Mouse (Mus musculus): ENCODE measurements around the gene Vac14. TPM values are rescaled to one million over a fixed set of nuclear protein-coding genes. Genes with fewer than 3 reads are reported as not detected.

Gene Vac14
- polyA plus RNA-seq, 1 experiment: 31.6 TPM

DNA sequence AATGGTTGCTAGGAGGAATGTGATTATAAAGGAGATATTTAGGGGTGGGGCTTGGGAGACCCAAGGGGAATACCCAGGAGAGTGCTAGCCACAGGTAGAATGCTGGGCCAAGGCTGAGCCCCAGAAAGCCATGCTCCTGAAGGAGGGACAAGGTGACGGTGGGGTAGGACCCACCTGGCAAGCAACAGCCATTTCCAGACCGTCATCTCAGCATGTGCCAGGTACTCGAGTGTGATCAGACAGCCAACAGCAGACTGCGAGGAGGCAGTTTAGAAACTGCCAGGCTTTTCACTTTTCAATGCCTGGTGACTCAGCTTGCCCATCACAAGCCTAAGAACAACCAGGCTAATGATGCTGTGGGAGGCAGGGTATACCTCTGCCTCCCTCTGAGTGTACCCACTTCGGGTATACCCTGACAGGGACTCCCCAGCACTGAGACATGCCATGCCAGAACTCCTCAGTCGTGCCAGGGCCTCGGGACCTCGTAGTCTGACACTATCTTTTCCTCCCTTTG is 113.0 kb downstream of the Vac14 start:
- Histone ChIP-seq H3K27me3 (ENCODE audit: control insufficient read depth, insufficient read depth, low read length, poor library complexity, severe bottlenecking) (no peaks in the 10 kb centered on the region), H3K9ac (ENCODE audit: low read depth, poor library complexity, severe bottlenecking) (no peak overlapping the region), H3K36me3 (ENCODE audit: control insufficient read depth, insufficient read depth, low read length, poor library complexity, severe bottlenecking) (no peaks in the 10 kb centered on the region), H3K9me3 (replicated peaks; ENCODE audit: control insufficient read depth, insufficient read depth, low read length, poor library complexity, severe bottlenecking) (no peaks in the 10 kb centered on the region), H3K27ac (ENCODE audit: insufficient read depth, low read length) (no peak overlapping the region), H3K4me1 (ENCODE audit: control insufficient read depth, insufficient read depth, low read length) (no peaks in the 10 kb centered on the region), H3K4me3 (ENCODE audit: low read depth, low read length) (no peak overlapping the region)
- TF ChIP-seq POLR2A (IDR thresholded peaks at IDR 0.05; ENCODE audit: insufficient read depth, low read length) (no peak), EP300 (IDR thresholded peaks at IDR 0.05; ENCODE audit: insufficient read depth, low read depth, low read length) (no peak), CTCF (IDR thresholded peaks at IDR 0.05; ENCODE audit: low read depth, low read length) (no peak)

DNA sequence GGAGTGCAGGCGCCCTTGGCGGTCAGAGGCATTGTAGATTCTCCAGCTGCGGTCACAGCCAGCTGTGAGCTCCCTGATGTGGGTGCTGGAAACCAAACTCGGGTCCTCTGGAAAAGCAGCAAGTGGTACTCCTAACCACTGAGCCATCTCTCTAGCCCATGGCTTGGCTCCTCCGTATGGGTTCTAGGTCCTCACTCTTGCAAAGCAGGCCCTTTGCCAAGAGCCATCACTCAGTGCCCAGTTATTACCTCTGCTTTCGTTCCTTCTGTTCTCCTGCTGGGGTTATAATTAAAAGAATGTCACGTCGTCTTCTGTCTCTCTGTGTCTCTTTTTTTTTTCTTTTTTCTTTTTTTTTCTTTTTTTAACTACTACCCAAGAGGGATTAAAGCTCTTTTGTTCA is 114.7 kb downstream of the Vac14 start:
- TF ChIP-seq EP300 (IDR thresholded peaks at IDR 0.05; ENCODE audit: insufficient read depth, low read depth, low read length) (no peak), CTCF (IDR thresholded peaks at IDR 0.05; ENCODE audit: low read depth, low read length) (no peak), POLR2A (IDR thresholded peaks at IDR 0.05; ENCODE audit: insufficient read depth, low read length) (no peak)
- Histone ChIP-seq H3K27me3 (ENCODE audit: control insufficient read depth, insufficient read depth, low read length, poor library complexity, severe bottlenecking) (no peaks in the 10 kb centered on the region), H3K9me3 (replicated peaks; ENCODE audit: control insufficient read depth, insufficient read depth, low read length, poor library complexity, severe bottlenecking) (no peaks in the 10 kb centered on the region), H3K36me3 (ENCODE audit: control insufficient read depth, insufficient read depth, low read length, poor library complexity, severe bottlenecking) (no peaks in the 10 kb centered on the region), H3K9ac (ENCODE audit: low read depth, poor library complexity, severe bottlenecking) (no peak overlapping the region), H3K4me3 (ENCODE audit: low read depth, low read length) (no peak overlapping the region), H3K4me1 (ENCODE audit: control insufficient read depth, insufficient read depth, low read length) (no peaks in the 10 kb centered on the region), H3K27ac (ENCODE audit: insufficient read depth, low read length) (no peak overlapping the region)

GRCm38 (mm10) chr8:110738591-110739195 is 120.3 kb downstream of the Vac14 start:
- no peaks in the 10 kb centered on the region for H3K36me3 ChIP-seq (ENCODE audit: control insufficient read depth, insufficient read depth, low read length, poor library complexity, severe bottlenecking)
- TF ChIP-seq CTCF (IDR thresholded peaks at IDR 0.05; ENCODE audit: low read depth, low read length) (no peak), EP300 (IDR thresholded peaks at IDR 0.05; ENCODE audit: insufficient read depth, low read depth, low read length) (no peak), POLR2A (IDR thresholded peaks at IDR 0.05; ENCODE audit: insufficient read depth, low read length) (no peak)
- H3K9me3 ChIP-seq (replicated peaks; ENCODE audit: control insufficient read depth, insufficient read depth, low read length, poor library complexity, severe bottlenecking): no peaks in the 10 kb centered on the region
- no peaks in the 10 kb centered on the region for H3K4me1 ChIP-seq (ENCODE audit: control insufficient read depth, insufficient read depth, low read length)
- no peaks in the 10 kb centered on the region for H3K27me3 ChIP-seq (ENCODE audit: control insufficient read depth, insufficient read depth, low read length, poor library complexity, severe bottlenecking)
- H3K4me3 ChIP-seq (ENCODE audit: low read depth, low read length): peak overlapping the region; percentile 17
- no peak overlapping the region for H3K9ac ChIP-seq (ENCODE audit: low read depth, poor library complexity, severe bottlenecking)
- H3K27ac ChIP-seq (ENCODE audit: insufficient read depth, low read length): no peak overlapping the region

DNA sequence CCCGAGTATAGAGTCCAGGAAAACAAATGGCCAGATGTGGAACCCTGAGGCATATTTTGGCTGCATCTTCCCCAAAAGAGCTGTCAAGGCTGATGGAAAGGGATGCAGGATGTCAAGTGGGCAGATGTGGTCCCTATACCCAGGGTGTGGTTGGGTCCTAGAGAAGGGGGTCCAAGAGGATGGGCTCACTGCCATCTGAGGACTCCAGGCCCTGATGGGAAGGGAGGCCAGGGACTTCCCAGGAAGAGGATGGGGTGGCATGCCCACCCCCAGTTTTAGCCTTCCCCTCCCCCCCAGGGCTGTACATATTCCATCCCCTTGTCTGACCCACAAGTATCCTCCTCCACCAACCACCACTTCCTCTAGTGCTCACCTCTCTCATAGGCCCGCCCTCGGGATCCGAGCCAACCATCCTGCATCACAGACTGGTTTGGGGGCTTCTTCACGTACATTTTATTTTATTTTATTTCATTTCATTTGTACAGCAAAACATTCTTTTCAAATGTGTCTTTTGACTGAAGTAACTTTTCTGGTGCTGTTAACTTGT is 122.3 kb downstream of the Vac14 start:
- Histone ChIP-seq H3K4me1 (ENCODE audit: control insufficient read depth, insufficient read depth, low read length) (no peaks in the 10 kb centered on the region), H3K9ac (ENCODE audit: low read depth, poor library complexity, severe bottlenecking) (no peak overlapping the region), H3K27ac (ENCODE audit: insufficient read depth, low read length) (no peak overlapping the region), H3K36me3 (ENCODE audit: control insufficient read depth, insufficient read depth, low read length, poor library complexity, severe bottlenecking) (no peaks in the 10 kb centered on the region), H3K9me3 (replicated peaks; ENCODE audit: control insufficient read depth, insufficient read depth, low read length, poor library complexity, severe bottlenecking) (no peaks in the 10 kb centered on the region), H3K4me3 (ENCODE audit: low read depth, low read length) (no peak overlapping the region), H3K27me3 (ENCODE audit: control insufficient read depth, insufficient read depth, low read length, poor library complexity, severe bottlenecking) (no peaks in the 10 kb centered on the region)
- TF ChIP-seq POLR2A (IDR thresholded peaks at IDR 0.05; ENCODE audit: insufficient read depth, low read length): no peak
- no peak for TF ChIP-seq EP300 (IDR thresholded peaks at IDR 0.05; ENCODE audit: insufficient read depth, low read depth, low read length)
- TF ChIP-seq CTCF (IDR thresholded peaks at IDR 0.05; ENCODE audit: low read depth, low read length): no peak

- no peak overlapping the region for H3K4me3 ChIP-seq (ENCODE audit: low read depth, low read length)
- no peak overlapping the region for H3K9ac ChIP-seq (ENCODE audit: low read depth, poor library complexity, severe bottlenecking)
- no peaks in the 10 kb centered on the region for H3K36me3 ChIP-seq (ENCODE audit: control insufficient read depth, insufficient read depth, low read length, poor library complexity, severe bottlenecking)
These were observed 123.5 kb downstream of the Vac14 start for GRCm38 (mm10) chr8:110741816-110742451.

GRCm38 (mm10) chr8:110742452-110742818 is 124.0 kb downstream of the Vac14 start:
- no peak overlapping the region for H3K9ac ChIP-seq (ENCODE audit: low read depth, poor library complexity, severe bottlenecking)
- H3K36me3 ChIP-seq (ENCODE audit: control insufficient read depth, insufficient read depth, low read length, poor library complexity, severe bottlenecking): no peaks in the 10 kb centered on the region
- H3K4me3 ChIP-seq (ENCODE audit: low read depth, low read length): no peak overlapping the region
- TF ChIP-seq EP300 (IDR thresholded peaks at IDR 0.05; ENCODE audit: insufficient read depth, low read depth, low read length): no peak
- no peak for TF ChIP-seq POLR2A (IDR thresholded peaks at IDR 0.05; ENCODE audit: insufficient read depth, low read length)
- no peaks in the 10 kb centered on the region for H3K9me3 ChIP-seq (replicated peaks; ENCODE audit: control insufficient read depth, insufficient read depth, low read length, poor library complexity, severe bottlenecking)
- H3K27me3 ChIP-seq (ENCODE audit: control insufficient read depth, insufficient read depth, low read length, poor library complexity, severe bottlenecking): no peaks in the 10 kb centered on the region
- no peak overlapping the region for H3K27ac ChIP-seq (ENCODE audit: insufficient read depth, low read length)
- no peaks in the 10 kb centered on the region for H3K4me1 ChIP-seq (ENCODE audit: control insufficient read depth, insufficient read depth, low read length)

More at GRCm38 (mm10) chr8:110741816-110742451, 123.5 kb downstream of the Vac14 start:
- Histone ChIP-seq H3K4me1 (ENCODE audit: control insufficient read depth, insufficient read depth, low read length) (no peaks in the 10 kb centered on the region), H3K27ac (ENCODE audit: insufficient read depth, low read length) (no peak overlapping the region), H3K9me3 (replicated peaks; ENCODE audit: control insufficient read depth, insufficient read depth, low read length, poor library complexity, severe bottlenecking) (no peaks in the 10 kb centered on the region), H3K27me3 (ENCODE audit: control insufficient read depth, insufficient read depth, low read length, poor library complexity, severe bottlenecking) (no peaks in the 10 kb centered on the region)
- TF ChIP-seq EP300 (IDR thresholded peaks at IDR 0.05; ENCODE audit: insufficient read depth, low read depth, low read length): no peak
- TF ChIP-seq CTCF (IDR thresholded peaks at IDR 0.05; ENCODE audit: low read depth, low read length): no peak
- no peak for TF ChIP-seq POLR2A (IDR thresholded peaks at IDR 0.05; ENCODE audit: insufficient read depth, low read length)

Data from ES-Bruce4 (cell line).